Mouse (Mus musculus) layer of hippocampus, adult 2 months (tissue): ENCODE results near the gene Ehbp1. TPM values are rescaled to one million over a fixed set of nuclear protein-coding genes. Genes with fewer than 3 reads are reported as not detected.

Experiments
- DNase-seq, 2 experiments: peaks; one replicate each; pipeline ENCODE4 v3.0.0; 2022; ENCODE audit warnings: low spot score in 2 of 2
- H3K27ac ChIP-seq: fragments of 200-600 bp; 2 replicates; pipeline ENCODE4 v1.8.1; 2022
- H3K4me3 ChIP-seq: fragments of 200-600 bp; 2 replicates; pipeline ENCODE4 v1.8.1; 2022; ENCODE audit warnings: mild to moderate bottlenecking
- CTCF ChIP-seq: fragments of 200-600 bp; conservative IDR thresholded peaks from 2 replicates; pipeline ENCODE4 v1.8.1; 2022; ENCODE audit warnings: antibody characterized with exemption, mild to moderate bottlenecking, moderate library complexity
- long read RNA-seq, 2 experiments: library from polyadenylated mRNA; stranded (forward); transcript quantifications; one replicate each; pipeline ENCODE4 v2.0.0; 2021; ENCODE audit warnings: borderline mapping rate in 2 of 2
- total RNA-seq, 2 experiments: library from RNA; stranded (reverse); gene quantifications; 2 replicates each; pipeline ENCODE4 v1.2.3; 2021

Ehbp1 gene
- 10 to 100 TPM; 50.6 to 51.2 TPM for total RNA-seq
- long read RNA-seq, experiment 1, partial matches to known transcripts, result 2 of 6 reads
- long read RNA-seq, experiment 1, other reads (novel, unspliced or antisense), result 4 of 6 reads
- long read RNA-seq, experiment 2, partial matches to known transcripts, result 3 of 5 reads
- long read RNA-seq, experiment 2, other reads (novel, unspliced or antisense), result 2 of 5 reads

GRCm38 (mm10) chr11:22342242-22343207, at the start of gene Ehbp1:
Ehbp1 (minus strand) TSS chr11:22342292.
- TF ChIP-seq CTCF, result no peak
- no peak within 1 kb of the TSS for H3K27ac ChIP-seq
- H3K4me3 ChIP-seq, result no peak within 1 kb of the TSS
- DNase-seq, result no peak

- no peak for TF ChIP-seq CTCF
- no peak overlapping the region for H3K27ac ChIP-seq
- no peak for DNase-seq
- H3K4me3 ChIP-seq, result no peak overlapping the region
Measured at GRCm38 (mm10) chr11:22387472-22388098, 45.5 kb upstream of the Ehbp1 start.

- DNase-seq, result no peak
- no peak overlapping the region for H3K27ac ChIP-seq
- H3K4me3 ChIP-seq, result no peak overlapping the region
- no peak for TF ChIP-seq CTCF
Measured at GRCm38 (mm10) chr11:22383532-22383931, 41.4 kb upstream of the Ehbp1 start.

GRCm38 (mm10) chr11:22374811-22375210, 32.7 kb upstream of the Ehbp1 start:
- no peak for TF ChIP-seq CTCF
- no peak for DNase-seq
- no peak overlapping the region for H3K4me3 ChIP-seq
- no peak overlapping the region for H3K27ac ChIP-seq

- no peak for TF ChIP-seq CTCF
- Histone ChIP-seq H3K27ac (no peak overlapping the region), H3K4me3 (no peak overlapping the region)
- DNase-seq, result no peak
Measured at GRCm38 (mm10) chr11:22373290-22373674, 31.2 kb upstream of the Ehbp1 start.

- TF ChIP-seq CTCF, result no peak
- no peak overlapping the region for H3K27ac ChIP-seq
- H3K4me3 ChIP-seq, result no peak overlapping the region
- DNase-seq, result no peak
Measured at GRCm38 (mm10) chr11:22372609-22373289, 30.7 kb upstream of the Ehbp1 start.

- no peak for DNase-seq
- Histone ChIP-seq H3K27ac (no peak overlapping the region), H3K4me3 (no peak overlapping the region)
- TF ChIP-seq CTCF, result no peak
Measured at GRCm38 (mm10) chr11:22369841-22370240, 27.7 kb upstream of the Ehbp1 start.

DNA sequence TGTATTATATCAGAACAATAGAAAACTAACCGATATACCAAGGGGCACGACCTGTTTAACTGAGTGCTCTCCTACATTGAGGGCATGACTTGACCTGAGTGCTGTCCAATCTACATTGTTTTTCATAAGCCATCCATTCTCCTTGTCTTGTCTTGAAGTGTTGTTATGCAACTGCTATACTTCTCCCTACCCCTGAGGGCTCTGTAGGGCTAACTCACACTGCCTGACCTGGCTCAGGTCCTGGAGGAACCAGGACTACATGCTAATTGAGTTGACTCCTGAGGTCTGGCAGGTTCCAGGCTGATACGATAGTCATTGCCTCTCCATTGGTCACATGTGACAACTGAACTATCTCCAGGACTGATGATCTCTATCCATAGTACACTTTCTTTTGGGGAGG, 26.5 kb upstream of the Ehbp1 start:
- no peak overlapping the region for H3K4me3 ChIP-seq
- no peak for DNase-seq
- no peak overlapping the region for H3K27ac ChIP-seq
- TF ChIP-seq CTCF, result no peak

- Histone ChIP-seq H3K4me3 (no peak overlapping the region), H3K27ac (no peak overlapping the region)
- no peak for TF ChIP-seq CTCF
- DNase-seq, result no peak
Measured at GRCm38 (mm10) chr11:22366486-22366885, 24.4 kb upstream of the Ehbp1 start.

DNA sequence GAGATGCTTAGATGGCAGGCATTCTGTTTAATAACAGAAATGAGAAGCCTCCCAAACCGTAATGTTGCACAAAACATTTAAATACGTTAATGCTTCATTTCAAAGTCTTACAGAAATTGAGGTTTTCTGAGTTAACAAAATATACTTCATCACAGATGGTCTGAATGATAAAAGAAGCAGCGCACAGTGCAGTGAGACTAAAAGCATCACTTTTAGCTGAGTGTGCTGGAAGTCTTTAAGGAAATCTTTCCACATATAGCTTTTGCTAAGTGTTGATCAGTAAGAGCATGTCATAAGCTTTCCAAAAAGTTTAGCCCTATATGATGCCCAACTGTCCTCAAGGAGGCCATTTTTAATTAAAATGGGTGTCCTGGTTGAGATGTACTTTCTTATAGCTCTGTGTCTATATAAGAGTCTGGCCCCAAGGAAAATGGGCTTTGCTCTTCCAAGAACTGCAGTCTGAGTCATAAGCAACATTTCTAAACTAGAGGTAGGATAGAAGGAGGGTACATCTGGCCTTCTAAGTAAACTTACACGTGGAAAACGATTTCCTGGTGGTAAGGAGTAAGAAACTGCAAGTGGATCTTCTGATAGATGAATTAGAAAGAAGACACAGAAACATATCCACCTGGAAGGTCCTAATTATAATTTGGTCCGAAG, 12.0 kb upstream of the Ehbp1 start:
- no peak for DNase-seq

DNA sequence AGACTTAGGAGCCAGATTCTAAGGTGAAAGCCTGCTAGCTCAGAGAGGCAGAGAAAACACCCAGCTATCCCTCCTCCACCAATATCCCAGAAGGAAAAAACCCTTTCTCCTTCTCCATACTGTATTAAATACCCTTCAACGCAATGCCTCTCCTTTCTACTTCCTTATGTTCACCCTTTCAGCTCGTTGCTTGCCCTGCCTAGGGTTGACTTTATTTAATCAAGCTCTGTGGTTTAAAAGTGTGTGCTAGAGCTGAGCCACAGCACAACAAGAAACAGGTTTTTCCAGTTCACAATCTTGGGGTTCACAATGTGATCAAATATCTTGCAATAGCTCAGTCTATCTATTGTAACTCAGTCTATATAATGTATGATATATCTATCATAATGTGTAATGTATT, 7.9 kb upstream of the Ehbp1 start:
- no peak for TF ChIP-seq CTCF
- H3K4me3 ChIP-seq, result no peak overlapping the region
- H3K27ac ChIP-seq, result no peak overlapping the region
- no peak for DNase-seq

More for the DNA sequence above, 12.0 kb upstream of the Ehbp1 start:
- no peak overlapping the region for H3K27ac ChIP-seq
- H3K4me3 ChIP-seq, result no peak overlapping the region
- no peak for TF ChIP-seq CTCF

DNA sequence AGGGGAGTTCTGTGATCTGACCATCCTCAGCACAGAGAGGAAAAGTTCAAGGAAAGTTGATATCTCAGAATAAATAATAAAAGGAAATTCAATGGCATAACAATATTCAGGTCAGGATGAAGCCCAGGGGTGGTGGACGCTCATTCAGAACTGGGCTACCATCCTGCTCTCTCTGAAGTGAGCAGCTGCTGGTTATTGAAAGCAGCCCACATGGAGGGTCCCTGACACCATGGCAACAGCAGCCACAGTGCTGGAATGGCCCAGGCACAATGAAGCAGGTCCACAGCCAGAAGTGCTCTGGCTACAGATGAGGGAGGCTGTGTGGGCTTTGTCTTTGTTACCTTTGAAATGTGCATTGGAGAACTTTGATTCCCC, 6.4 kb upstream of the Ehbp1 start:
- no peak overlapping the region for H3K4me3 ChIP-seq
- peak; percentile 12 to 20 for DNase-seq
- peak overlapping the region; percentile 4 for H3K27ac ChIP-seq
- no peak for TF ChIP-seq CTCF
